Mouse (Mus musculus) megakaryocyte-erythroid progenitor cell, adult 5-6 weeks (primary cell): ENCODE measurements around the gene Clk3. TPM values are rescaled to one million over a fixed set of nuclear protein-coding genes. Genes with fewer than 3 reads are reported as not detected.

Source experiments
- ATAC-seq: replicated peaks from 2 replicates; pipeline ENCODE4 v1.8.0; 2016; ENCODE audit warnings: mild to moderate bottlenecking, inconsistent platforms; ENCODE audit not compliant: severe bottlenecking, poor library complexity, low FRiP score, low TSS enrichment
- total RNA-seq, 2 experiments: library from RNA; stranded (forward) in 1 of 2; stranded (reverse) in 1 of 2; fragments of 200-1000, 215-1000 nt in 1 of 2; fragments of >200 nt in 1 of 2; fragmentation: Nextera tagmentation in 1 of 2; gene quantifications; 2 replicates each; pipeline ENCODE4 v1.2.3; 2014 to 2017

The Clk3 gene
- total RNA-seq (2014; fragmentation: Nextera tagmentation), result 58.1 and 73.0 TPM in 2 replicates
- total RNA-seq (2017), result 24.7 and 36.4 TPM in 2 replicates

- ATAC-seq, result no peak
These were observed at the start of gene Clk3 for GRCm38 (mm10) chr9:57765364-57766351. TSS of gene Clk3 (minus strand) at chr9:57765860.

GRCm38 (mm10) chr9:57814866-57815265 is 49.2 kb upstream of the Clk3 start:
- ATAC-seq, result no peak

DNA sequence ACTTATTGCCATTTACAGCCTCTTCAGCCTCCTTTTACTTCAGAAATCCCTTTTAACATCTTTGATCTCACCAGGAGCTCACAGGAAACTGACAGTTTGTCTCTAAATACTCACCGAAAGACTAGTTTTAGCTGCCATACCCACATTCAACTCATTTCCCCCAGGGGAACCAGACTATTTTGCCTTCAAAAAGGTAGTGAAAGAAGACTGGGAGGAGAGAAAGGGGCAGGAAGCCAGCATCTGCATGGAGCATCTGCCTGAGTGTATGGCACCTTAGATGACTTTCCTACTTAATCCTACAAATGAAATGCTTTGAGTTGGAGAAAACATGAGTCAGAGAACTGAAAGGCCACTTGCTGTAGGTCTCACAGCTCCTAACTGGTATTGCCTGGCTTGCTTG is 48.4 kb upstream of the Clk3 start:
- ATAC-seq, result no peak

DNA sequence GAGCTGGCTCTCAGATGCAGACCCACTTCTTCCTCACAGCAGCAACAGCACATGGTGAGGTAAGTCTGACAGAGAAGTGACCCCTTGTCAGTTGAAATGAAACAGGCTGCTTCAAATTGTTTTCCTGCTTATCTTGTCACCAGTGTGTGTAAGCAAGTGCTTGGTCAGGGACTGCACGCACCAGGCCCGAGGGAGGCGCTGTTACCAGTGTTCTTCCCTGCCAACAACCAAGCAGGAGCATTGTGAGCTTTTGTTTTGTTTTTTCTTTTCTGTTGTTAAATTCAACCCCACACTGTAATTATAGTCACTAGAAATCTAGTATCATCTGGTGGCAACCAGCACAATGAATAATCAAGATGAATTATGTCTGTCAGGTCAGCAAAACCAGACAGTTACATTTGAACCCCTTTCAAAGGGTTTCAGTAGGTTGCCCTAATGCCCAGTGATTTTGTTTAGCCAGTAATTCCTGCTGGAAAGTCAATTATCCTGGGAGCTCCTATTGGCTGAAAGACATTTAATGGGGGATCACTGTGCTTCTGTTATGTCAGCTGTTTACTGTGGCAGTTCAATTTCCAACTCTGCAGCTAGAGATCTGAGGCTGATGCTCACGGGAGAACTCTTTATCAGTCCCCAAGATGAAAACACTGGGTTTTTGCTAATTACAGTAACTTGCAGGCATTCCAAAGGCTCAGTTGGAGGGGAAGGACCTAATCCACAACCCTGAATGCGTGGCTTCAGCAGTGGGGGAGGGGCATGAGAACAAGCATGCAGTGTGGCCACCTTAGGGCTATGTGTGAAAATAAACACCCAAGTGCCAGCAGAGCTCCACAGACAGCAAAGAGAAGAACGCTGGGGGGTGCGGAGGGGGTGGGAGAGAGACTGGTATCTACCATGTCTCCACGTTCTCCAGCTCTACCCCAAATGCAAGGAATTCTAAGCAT is 46.4 kb upstream of the Clk3 start:
- no peak for ATAC-seq

DNA sequence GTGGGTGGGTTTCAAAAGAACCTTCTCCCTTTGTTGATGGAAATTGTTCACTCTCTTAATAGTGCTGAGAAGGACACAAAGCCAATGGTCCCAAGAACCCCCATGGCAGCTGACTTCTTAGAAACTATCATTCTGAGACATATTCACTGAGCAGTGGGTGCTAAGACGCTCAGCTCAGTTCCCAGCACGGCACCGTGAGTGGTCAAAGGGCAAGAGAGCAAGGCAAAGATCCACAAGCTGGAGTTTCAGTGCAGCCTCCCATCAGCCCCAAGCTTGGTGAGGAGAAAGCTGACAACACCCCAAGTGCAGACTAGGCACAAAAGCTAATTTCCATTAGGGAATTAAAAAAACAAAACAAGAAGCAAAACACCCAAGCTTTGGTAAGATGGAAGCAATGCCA is 45.0 kb upstream of the Clk3 start:
- no peak for ATAC-seq

DNA sequence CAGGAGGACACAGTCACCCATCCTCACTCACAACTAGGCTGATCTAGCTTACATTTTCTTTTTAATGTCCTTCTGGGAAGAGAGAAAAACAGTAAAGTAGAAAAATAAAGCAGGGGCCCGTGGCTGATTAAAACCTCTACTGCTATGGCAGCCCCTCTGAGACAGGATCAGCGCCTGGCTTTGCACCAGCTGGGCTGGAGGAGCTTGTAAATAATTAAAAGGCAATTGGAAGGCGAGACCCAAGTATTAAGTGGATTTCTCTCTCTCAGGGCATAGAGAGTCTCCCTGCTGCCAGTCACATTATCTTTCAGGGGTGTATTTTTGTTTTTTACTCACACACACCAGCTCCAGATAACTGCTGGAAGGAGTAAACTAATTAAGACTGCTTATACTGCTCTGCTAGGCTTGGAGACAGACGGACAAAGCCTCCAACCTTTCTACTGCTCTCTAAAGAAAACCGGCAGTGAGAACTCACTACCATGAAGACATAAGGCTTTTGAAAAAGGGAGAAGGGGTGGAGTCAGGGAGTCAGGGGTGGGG is 43.2 kb upstream of the Clk3 start:
- no peak for ATAC-seq

DNA sequence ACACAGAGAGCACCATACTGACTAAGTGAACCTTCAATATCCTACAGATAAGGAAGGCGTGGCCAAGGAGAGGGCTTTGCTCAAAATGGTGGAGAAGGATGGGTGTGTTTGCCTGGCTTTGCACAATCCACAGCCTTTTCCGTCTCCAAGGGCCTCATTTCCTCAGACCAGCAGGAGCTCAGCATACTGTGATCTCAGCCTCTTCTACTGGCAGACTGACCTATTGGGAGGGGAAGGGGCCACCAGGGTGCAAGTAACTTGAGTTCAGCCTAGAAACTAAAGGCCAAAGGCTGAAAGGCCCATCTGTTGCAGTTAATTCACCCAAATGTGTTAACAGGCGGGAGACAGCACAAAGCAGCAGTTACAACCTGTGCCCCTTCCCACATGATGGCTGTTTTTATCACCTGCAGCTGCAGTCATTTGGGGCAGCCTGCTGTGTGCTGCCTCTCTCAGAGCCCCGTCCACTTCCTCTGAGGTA is 41.6 kb upstream of the Clk3 start:
- no peak for ATAC-seq

- no peak for ATAC-seq
These were observed 40.4 kb upstream of the Clk3 start for GRCm38 (mm10) chr9:57806066-57806481.

- no peak for ATAC-seq
These were observed 39.6 kb upstream of the Clk3 start for GRCm38 (mm10) chr9:57805087-57805737.

DNA sequence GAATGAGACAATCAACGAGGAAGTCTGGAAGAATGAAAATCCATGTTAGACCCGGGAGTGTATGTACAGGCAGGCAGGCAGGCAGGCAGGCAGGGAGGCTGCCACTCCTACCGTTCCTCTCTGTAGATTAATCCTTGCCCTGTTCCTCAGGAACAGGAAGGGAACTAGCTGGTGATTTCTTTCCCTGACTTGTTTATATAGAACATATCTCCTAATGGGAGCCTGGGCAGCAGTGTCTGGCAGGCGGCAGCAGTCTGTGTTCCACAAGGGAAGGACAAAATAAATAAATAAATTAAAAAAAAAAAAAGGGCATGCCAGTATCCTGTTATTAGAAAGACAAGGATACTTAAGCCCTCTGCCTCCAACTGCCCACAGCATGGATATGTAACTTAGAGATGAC is 38.2 kb upstream of the Clk3 start:
- ATAC-seq, result no peak

DNA sequence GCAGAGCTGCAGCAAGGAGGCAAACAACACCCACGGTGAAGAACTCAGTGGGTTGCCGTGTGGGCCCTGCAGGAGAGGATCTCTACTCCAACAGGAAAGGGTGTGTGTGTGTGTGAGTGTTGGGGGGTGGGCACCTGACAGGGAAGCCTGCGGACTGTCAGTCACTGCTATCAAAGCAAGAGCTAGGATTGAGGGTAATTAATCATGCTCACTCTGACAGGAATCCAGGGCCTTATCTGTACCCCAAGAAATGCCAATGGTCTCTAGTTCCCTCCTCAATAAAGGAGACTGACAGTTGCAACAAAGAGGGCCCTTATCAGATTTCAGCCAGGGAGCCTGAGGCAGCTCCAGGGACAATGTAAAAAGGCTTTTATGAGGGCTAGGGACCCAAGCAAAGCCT is 37.4 kb upstream of the Clk3 start:
- ATAC-seq, result 0 out of 2 replicates have a peak, but pooled peaks have one; percentile 22

GRCm38 (mm10) chr9:57800325-57800975 is 34.8 kb upstream of the Clk3 start:
- peak; percentile 51; the same call in 1 of the 2 replicates for ATAC-seq

DNA sequence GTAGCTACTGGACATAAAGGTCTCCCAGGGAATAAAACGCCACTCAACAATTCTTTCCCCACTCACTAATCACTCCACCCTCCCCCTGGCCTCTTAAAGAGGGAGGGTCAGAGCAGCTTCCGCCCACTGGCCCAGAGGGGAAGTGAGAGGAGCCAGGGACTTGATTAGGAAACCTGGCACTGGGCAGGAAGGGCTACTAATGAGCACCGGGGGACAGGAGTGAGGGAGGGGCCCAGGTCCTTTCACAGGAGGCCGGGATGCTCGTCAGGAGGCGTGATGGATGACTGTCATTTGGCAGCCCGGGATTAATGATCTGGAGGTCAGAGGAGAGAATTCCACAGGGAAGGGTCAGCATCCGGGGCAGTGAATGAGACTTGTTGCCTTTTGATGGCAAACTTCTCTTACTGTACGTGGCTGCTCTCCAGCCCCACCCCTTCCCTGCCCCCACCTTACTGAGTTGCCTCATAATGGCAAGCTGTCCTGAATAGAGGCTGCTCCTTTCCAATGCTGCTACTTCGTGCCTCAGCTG is 33.1 kb upstream of the Clk3 start:
- ATAC-seq, result no peak

DNA sequence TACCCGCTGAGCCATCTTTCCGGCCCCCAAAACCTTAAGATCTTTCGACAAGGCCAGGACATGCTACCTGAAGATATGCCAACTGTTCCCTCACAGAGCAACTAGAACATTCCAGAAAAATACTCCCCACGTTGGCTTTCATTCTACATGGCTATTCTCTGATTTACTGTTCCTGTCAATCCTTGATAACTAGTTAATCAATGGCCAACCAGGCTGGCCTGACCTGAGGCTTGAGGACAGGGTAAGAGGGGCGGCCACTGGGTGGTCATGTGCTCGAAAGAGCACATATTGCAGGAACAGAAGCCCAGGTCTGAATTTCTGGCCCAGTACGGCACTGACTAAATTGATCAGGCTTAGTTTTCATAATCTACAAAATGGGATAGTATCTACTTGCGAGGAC is 31.8 kb upstream of the Clk3 start:
- no peak for ATAC-seq

DNA sequence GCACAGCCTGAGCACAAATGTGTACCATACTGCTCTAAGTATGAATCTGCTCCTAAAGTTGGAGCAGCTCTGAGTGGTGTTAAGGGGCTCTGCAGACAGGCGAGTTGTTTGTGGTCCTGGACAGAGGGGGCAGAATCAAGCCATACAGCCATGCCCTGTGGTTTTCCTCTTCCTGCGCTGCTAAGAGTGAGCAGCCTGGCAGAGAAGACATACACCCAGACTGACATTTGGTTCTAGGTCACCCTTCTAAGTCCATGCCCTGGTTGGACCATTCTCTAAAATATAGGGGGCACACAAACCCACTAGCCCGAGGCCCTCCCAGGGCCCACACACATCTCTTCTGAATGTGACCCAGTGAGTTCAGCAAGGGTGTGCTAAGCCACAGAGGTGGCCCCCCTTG is 24.1 kb upstream of the Clk3 start:
- ATAC-seq, result no peak

- no peak for ATAC-seq
These were observed 17.0 kb upstream of the Clk3 start for GRCm38 (mm10) chr9:57782656-57783055.

DNA sequence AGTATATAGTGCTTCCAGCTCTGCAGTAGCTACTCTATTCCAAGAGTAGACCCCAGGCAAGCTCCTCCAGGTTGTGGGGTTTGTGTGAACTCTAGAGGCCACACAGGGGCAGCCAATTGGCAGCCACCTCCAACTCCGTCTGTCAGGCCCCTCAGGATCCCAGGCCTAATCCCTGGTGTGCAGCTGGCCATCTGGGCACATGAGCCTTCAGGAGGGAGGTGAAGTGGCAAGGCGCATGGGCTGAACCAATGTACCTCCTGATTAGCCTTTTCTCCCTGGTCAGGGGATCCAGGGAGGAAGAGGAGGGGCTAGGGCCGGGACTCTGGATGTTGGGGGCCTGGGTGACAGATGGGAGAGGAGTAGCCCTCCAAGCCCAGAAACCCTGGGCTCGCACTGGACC is 10.1 kb upstream of the Clk3 start:
- no peak for ATAC-seq

GRCm38 (mm10) chr9:57775026-57775425 is 9.4 kb upstream of the Clk3 start:
- no peak for ATAC-seq
